Mouse (Mus musculus) liver, embryonic 14.5 days (tissue): ENCODE measurements around the gene Mcfd2. TPM values are rescaled to one million over a fixed set of nuclear protein-coding genes. Genes with fewer than 3 reads are reported as not detected.

Experiments used
- ATAC-seq: fragments of 200-750 bp; cut with Nextera tagmentation; 2 replicates; pipeline ENCODE4 v1.8.0; 2017; ENCODE audit warnings: moderate number of reproducible peaks, mild to moderate bottlenecking, moderate library complexity; ENCODE audit not compliant: insufficient read depth
- DNase-seq, 3 experiments: peaks; one replicate each; pipeline ENCODE4 v3.0.0-alpha.2; 2012 to 2013; ENCODE audit warnings: low read depth in 3 of 3, low spot score in 3 of 3
- H3K27ac ChIP-seq: fragments of 300-500 bp; sonication (generic); 2 replicates; pipeline ENCODE4 v1.5.1; 2014; ENCODE audit warnings: moderate library complexity, mild to moderate bottlenecking, control low read depth, inconsistent platforms
- H3K27me3 ChIP-seq: fragments of 300-500 bp; sonication (generic); 2 replicates; pipeline ENCODE4 v1.6.1; 2014; ENCODE audit warnings: mild to moderate bottlenecking, low read length, moderate library complexity; ENCODE audit not compliant: control insufficient read depth, insufficient read depth
- H3K36me3 ChIP-seq: fragments of 300-500 bp; sonication (generic); replicated peaks from 2 replicates; pipeline ENCODE4 v1.6.1; 2014; ENCODE audit warnings: low read depth; ENCODE audit not compliant: control insufficient read depth, insufficient read depth
- H3K4me1 ChIP-seq, 2 experiments: fragments of 200-500 bp in 1 of 2; fragments of 300-500 bp in 1 of 2; sonication (generic) in 1 of 2; replicated peaks; 2 replicates each; pipeline ENCODE4 v1.6.1; 2012 to 2014; ENCODE audit warnings: antibody characterized with exemption in 1 of 2, inconsistent platforms in 1 of 2, low read length in 1 of 2; ENCODE audit not compliant: control insufficient read depth in 2 of 2, insufficient read depth in 2 of 2
- H3K4me2 ChIP-seq: fragments of 300-500 bp; sonication (generic); 2 replicates; pipeline ENCODE4 v1.6.1; 2014; ENCODE audit warnings: low read depth, mild to moderate bottlenecking, control low read depth, moderate library complexity
- H3K4me3 ChIP-seq, 2 experiments: fragments of 200-500 bp in 1 of 2; fragments of 300-500 bp in 1 of 2; sonication (generic) in 1 of 2; 2 replicates each; pipeline ENCODE4 v1.5.1; 2012 to 2014; ENCODE audit warnings: low read depth in 2 of 2, low read length in 2 of 2, mild to moderate bottlenecking in 2 of 2, control low read depth in 1 of 2, inconsistent platforms in 1 of 2, moderate library complexity in 1 of 2; ENCODE audit not compliant: insufficient read depth in 1 of 2
- H3K9ac ChIP-seq: fragments of 300-500 bp; sonication (generic); replicated peaks from 2 replicates; pipeline ENCODE4 v1.6.1; 2014; ENCODE audit warnings: mild to moderate bottlenecking, control low read depth, moderate library complexity
- H3K9me3 ChIP-seq: fragments of 300-500 bp; sonication (generic); 2 replicates; pipeline ENCODE4 v1.6.1; 2016; ENCODE audit warnings: low read length, mixed read lengths; ENCODE audit not compliant: control insufficient read depth
- CTCF ChIP-seq: IDR thresholded peaks from 2 replicates; pipeline ENCODE4 v1.5.1; 2016; ENCODE audit warnings: antibody characterized with exemption, low read depth, control low read depth
- EP300 ChIP-seq: IDR thresholded peaks from 2 replicates; pipeline ENCODE4 v1.6.1; 2016; ENCODE audit warnings: antibody characterized with exemption, low read depth
- WGBS: fragments of 180-500 bp; shearing (Covaris S2); extraction: QIAGEN DNeasy Blood & Tissue Kit; methylation state at CpG from one replicate; pipeline ENCODE4 v1.1.7; 2014; ENCODE audit not compliant: insufficient replicate concordance; 5-methylcytosine and 5-hydroxymethylcytosine counted together
- polyA plus RNA-seq, 2 experiments: library from polyadenylated mRNA; depleted of rRNA in 1 of 2; stranded (reverse) in 1 of 2; unstranded in 1 of 2; fragments of >200 nt; fragmentation: Nextera tagmentation in 1 of 2; extraction: Ambion mirVana in 1 of 2; gene quantifications; 2 replicates each; pipeline versions ENCODE4 v1.2.1 to v1.2.3; 2012 to 2014

The Mcfd2 gene
- polyA plus RNA-seq, 2 experiments: 32.2 to 54.9 TPM

- H3K4me3 ChIP-seq: no peak overlapping the region
- no peak for ATAC-seq
- no peaks in the 10 kb centered on the region for H3K36me3 ChIP-seq
- H3K4me2 ChIP-seq: no peak overlapping the region
- no peaks in the 10 kb centered on the region for H3K27me3 ChIP-seq
- no peak for DNase-seq
- no peak for TF ChIP-seq EP300
- no peak for TF ChIP-seq CTCF
- no peak overlapping the region for H3K27ac ChIP-seq
- no peak overlapping the region for H3K9ac ChIP-seq
- no peaks in the 10 kb centered on the region for H3K9me3 ChIP-seq
- peaks cover 0 to 12% of the 10 kb centered on the region in 2 experiments; a peak in 2 of 4 replicates for H3K4me1 ChIP-seq
- 32% methylated on average over 9 of the region's 9 CpGs for WGBS
These were observed 19.6 kb downstream of the Mcfd2 start for GRCm38 (mm10) chr17:87246103-87246502.

GRCm38 (mm10) chr17:87237826-87238225 is 27.9 kb downstream of the Mcfd2 start:
- H3K27me3 ChIP-seq: no peaks in the 10 kb centered on the region
- DNase-seq (no peak), ATAC-seq (no peak)
- WGBS: 68% methylated on average over 11 of the region's 11 CpGs
- H3K9me3 ChIP-seq: no peaks in the 10 kb centered on the region
- no peaks in the 10 kb centered on the region for H3K4me1 ChIP-seq
- H3K27ac ChIP-seq: no peak overlapping the region
- H3K4me3 ChIP-seq: no peak overlapping the region
- H3K9ac ChIP-seq: no peak overlapping the region
- no peak for TF ChIP-seq EP300
- H3K36me3 ChIP-seq: no peaks in the 10 kb centered on the region
- no peak overlapping the region for H3K4me2 ChIP-seq

- 56% methylated on average over 18 of the region's 18 CpGs for WGBS
- TF ChIP-seq CTCF (no peak), EP300 (no peak)
- no peaks in the 10 kb centered on the region for H3K36me3 ChIP-seq
- DNase-seq: no peak
- no peak overlapping the region for H3K9ac ChIP-seq
- H3K27me3 ChIP-seq: no peaks in the 10 kb centered on the region
- H3K4me1 ChIP-seq: no peaks in the 10 kb centered on the region
- ATAC-seq: no peak
- no peak overlapping the region for H3K27ac ChIP-seq
- H3K4me3 ChIP-seq: no peak overlapping the region
- no peak overlapping the region for H3K4me2 ChIP-seq
- no peaks in the 10 kb centered on the region for H3K9me3 ChIP-seq
These were observed 28.7 kb downstream of the Mcfd2 start for GRCm38 (mm10) chr17:87236725-87237650.

DNA sequence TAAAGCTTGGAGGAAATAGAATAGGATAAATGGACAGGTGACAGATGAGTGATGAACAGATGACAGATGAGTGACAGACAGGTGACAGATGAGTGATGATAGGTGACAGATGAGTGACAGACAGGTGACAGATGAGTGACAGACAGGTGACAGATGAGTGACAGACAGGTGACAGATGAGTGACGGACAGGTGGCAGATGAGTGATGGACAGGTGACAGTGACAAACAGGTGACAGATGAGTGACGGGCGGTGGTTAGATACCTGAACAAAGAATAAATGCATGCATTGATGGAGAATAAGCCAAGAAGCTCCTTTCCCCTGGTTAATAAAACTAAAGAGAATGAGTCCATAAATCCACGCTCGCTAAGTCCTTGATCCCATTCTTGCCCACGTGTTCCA is 30.7 kb downstream of the Mcfd2 start:
- Histone ChIP-seq H3K27ac (no peak overlapping the region), H3K4me1 (no peaks in the 10 kb centered on the region), H3K27me3 (no peaks in the 10 kb centered on the region), H3K4me3 (no peak overlapping the region), H3K9ac (no peak overlapping the region), H3K9me3 (no peaks in the 10 kb centered on the region), H3K36me3 (no peaks in the 10 kb centered on the region), H3K4me2 (no peak overlapping the region)
- DNase-seq: no peak
- no peak for ATAC-seq
- 68% methylated on average over 6 of the region's 6 CpGs for WGBS
- no peak for TF ChIP-seq EP300
- TF ChIP-seq CTCF: no peak

DNA sequence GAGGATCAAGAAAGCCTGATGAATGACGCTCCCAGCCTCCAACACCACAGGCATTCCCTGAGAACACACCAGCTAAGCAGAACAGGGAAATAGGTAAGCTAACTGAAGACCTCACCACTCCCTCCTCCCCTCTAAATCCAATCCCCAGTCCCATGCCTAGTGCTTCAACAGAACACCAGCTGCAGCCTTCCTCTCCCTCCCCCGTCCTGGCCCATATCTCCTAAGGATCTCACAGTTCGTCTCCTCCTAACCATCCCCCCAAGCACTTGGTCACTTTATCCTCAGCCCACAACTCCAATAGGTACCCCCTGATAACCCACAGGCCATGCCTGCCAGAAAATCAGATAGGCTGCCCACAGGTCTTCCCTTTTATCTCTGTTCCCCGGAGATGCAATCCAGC is 37.9 kb downstream of the Mcfd2 start:
- ATAC-seq: no peak
- TF ChIP-seq CTCF (no peak), EP300 (no peak)
- Histone ChIP-seq H3K4me3 (no peak overlapping the region), H3K27me3 (no peaks in the 10 kb centered on the region), H3K9me3 (no peaks in the 10 kb centered on the region), H3K27ac (no peak overlapping the region), H3K4me2 (no peak overlapping the region), H3K36me3 (no peaks in the 10 kb centered on the region), H3K4me1 (no peaks in the 10 kb centered on the region), H3K9ac (no peak overlapping the region)
- no peak for DNase-seq
- WGBS: 24% methylated on average over 4 of the region's 4 CpGs
